Mouse (Mus musculus): Measurements from ENCODE around the gene Znrf2.

Znrf2 gene

DNA sequence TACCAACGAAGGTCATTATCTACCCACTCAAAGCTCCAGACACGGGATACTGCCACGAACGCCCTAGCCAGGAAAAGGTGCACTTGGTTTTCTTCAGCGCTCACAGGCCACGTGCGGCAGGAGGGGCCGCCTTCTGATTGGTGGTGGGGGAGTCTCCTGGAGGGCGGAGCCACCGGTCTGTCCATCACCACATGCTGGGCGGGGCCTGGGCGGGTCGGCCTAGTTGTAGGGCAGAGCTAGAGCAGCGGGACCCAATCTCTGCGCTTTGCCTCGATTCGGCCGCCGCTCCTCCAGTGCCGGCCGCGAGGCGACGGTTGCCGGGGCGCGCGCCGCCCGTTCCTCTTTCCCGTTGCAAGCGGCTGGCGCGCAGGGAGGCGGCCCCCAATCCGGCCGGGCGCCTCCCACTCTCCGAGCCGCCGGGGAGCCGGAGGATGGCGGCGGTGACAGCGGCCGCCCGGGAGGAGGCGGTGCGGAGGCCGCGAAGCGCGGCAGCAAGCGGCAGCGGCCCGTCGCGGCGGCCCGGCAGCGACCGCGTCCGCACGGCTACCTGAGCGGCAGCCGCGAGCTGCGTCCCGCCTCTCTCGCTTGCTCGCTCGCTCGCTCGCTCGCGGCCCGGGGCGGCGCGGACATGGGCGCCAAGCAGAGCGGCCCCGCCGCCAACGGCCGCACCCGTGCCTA, at the start of gene Znrf2:
TSS of gene Znrf2 (plus strand) at position 529 of the 678 bp plus-strand sequence.
- peak; percentile 93 to 94 for DNase-seq

DNA sequence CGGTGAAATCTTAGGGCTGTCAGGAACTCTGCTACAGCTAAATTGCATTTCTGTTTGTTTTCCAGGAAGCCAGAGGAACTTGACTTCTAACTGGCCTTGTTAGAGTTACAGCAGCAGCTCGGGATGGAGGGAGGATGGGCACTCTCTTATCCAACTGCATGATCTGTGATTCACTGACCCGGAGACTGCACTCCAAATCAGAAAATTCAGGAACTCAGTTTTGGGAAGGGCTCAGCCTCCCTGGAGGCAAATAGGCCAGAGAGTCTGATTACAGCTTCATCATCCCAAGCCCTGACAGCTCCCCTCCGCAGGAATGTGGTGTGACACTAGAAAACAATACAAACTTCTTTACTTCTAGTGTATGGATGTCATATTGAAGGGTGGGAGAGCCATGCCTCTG, 49.0 kb upstream of the Znrf2 start:
- no peak for DNase-seq

DNA sequence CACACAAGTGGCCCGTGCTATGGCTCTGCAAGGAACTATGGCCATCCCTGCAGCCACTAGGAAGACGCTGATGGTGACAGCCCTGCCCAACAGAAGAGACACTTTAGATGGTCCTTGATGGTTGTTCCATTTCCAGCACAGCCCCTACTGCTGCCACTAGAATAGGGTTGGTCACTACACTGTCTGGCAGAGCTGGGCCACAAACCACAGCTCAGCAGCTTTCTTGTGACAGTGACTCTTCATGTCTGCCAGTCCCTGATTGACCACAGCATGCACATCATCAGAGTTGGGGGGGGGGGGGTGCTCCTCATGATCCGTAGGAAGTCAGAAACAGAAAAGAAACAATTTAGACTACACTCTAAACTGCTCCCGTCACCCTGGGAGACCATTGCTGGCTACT, 46.0 kb upstream of the Znrf2 start:
- DNase-seq, result no peak

DNA sequence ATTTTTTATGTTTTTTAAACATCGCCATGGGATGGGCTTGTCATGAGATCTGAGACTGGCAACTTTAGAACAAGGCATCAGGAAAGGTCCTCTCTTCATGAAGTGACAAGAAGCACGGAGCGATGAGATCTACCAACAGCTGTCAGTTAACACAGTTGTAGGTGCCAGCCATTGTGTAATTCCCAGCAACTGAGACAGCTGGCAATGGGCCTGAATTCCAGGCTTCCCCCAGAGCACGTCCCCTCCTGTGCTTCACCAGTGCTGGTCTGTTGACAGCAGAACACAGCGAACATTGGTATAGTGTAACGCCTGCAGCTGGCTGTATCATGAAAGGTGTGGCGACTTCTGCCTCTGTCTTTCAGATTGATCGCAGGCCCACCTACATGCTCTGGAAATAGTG, 45.5 kb upstream of the Znrf2 start:
- DNase-seq, result no peak

DNA sequence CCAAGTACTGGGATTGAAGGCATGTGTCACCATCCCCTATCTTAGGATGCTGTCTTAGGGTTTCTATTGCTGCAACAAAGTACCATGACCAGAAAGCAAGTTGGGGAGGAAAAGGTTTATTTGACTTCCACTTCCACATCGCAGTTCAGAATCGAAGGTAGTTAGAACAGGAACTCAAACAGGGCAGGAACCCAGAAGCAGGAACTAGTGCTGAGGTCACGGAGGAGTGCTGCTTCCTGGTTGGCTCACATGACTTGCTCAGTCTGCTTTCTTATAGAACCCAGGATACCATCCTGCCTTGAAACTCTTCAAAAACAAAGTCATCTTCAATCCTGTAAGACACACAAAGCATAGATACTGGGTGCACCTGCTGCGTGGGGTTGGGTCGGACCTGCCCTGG, 44.6 kb upstream of the Znrf2 start:
- no peak for DNase-seq

DNA sequence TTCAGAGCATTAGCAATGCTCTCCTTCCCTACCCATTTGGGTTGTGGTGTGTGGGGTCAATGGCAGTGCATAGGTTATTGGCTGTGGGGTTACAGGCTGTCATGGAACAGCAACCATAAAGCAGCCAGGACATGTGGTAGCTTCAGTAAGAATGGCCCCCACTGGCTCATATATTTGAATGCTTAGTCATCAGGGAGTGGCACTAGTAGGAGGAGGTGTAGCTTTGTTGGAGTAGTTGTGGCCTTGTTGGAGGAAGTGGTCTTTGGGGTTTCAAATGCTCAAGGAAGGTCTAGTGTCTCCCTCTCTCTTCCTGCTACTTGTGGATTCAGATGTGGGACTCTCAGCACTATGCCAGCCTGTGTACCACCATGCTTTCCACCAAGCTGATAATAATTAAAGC, 41.0 kb upstream of the Znrf2 start:
- DNase-seq, result no peak

DNA sequence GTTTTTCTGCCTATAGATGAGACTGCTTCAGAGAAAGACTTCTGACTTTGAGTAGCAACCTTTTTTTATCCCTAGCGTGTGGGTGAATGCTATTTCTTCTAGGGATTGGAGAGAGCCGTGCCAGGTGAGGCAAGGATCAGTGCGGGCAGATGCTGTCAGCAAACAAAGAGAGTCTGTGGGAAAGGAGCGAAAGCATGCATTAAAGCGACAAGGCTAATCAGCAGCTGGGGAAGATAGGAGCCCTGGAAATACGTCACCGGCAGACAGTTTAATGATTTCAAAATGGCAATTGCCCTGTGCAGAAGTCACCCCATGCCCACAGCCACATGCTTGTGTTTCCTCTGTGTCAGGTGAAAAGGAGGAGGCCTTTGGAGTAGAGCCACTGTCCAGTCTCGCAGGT, 39.1 kb upstream of the Znrf2 start:
- DNase-seq, result no peak

DNA sequence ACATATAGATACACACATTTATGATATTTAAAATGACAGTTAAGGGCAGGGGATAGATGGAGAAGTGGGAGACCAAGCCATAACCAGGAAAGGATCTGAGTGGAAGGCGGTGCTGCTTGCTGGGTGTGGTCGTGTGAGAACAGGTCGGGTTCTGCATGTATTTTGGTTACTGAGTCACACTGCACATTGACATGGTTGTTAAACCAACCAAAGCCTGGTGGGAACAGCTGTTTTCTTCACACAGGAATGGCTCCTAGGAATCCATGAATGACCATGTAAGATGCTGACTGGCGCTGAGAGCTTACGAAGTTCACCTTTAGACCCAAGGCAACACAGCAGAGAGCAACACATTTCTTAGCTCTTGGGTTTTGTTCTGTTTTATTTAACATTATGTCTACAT, 36.7 kb upstream of the Znrf2 start:
- DNase-seq, result no peak

DNA sequence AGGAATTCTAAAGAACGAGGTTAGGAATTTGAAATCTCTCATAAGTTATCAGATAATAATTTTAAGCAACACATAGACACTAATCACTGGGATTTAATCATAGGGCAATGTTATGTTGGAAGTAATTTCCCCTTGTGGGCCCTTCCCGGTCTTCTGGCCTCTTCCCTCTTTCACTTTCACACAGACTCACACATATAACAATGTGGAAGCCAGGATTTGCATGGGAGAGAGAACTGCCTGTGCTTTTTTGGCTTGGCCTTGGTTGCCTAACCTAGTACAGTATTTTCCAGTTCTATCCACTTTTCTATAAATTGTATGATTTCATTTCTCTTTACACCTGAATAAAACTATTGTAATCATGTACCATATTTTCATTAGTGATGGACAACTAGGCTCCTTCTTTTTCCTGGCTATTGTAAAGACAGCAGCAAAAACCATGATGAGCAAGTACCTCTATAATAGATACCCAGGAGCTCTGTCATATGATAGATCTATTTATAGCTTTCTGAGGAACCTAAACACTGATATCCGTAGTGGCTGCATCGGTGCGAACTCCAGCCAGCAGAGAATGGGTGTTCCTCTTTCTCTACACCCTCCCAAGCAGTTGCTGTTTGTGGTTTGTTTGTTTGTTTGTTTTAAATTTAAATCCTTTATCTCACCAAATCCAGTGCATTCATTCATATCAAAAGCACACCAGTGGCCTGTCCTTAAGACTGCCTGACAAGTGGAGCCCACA, 36.0 kb upstream of the Znrf2 start:
- DNase-seq, result no peak

DNA sequence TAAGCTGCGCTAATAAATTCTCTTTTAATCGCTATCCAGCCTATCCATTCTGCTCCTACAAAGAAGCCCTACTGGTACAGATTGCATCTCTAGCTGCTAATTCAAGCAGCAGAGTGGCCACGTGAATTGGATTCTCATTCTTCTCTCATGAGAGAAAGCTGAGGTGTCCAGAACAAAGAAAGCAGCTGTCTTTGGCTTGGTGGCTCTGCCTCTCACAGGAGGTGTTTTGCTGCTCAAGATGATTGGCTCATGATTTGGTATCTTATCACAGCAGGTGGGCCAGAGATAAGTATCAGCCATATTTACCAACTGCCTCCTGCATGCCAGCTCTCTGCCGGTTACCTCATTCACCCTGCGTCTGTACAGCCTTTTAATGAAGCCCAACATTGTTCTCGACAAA, 34.8 kb upstream of the Znrf2 start:
- DNase-seq, result no peak

DNA sequence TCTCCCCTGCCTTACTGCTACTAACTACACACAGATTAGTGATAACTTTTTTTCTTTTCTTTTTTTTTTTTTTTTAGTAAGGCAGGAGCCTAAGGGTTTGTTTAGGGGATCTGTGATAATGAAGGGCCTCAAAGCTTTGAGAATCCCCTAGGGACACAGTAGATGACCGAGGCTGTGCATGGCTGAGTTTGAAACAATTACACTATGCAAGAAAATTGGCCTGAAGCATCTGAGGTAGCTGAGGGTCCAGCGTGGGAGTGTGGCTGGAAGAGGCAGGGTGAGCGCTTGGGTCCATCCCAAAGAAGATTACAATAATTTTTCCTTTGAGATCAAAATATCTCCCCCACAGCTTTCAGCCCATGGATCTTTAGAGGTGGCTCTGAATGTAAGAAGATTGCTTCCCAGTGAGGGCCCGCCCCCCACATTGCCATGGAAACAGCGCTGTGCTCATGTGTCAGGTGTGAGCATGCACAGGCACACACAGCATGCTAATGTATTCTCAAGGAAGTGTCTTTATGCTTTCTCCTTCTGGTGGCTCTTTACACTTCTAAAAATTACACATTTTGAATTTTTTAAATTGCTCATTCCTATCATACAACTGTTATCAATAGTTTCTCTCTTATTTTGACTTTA, 31.5 kb upstream of the Znrf2 start:
- DNase-seq, result no peak

DNA sequence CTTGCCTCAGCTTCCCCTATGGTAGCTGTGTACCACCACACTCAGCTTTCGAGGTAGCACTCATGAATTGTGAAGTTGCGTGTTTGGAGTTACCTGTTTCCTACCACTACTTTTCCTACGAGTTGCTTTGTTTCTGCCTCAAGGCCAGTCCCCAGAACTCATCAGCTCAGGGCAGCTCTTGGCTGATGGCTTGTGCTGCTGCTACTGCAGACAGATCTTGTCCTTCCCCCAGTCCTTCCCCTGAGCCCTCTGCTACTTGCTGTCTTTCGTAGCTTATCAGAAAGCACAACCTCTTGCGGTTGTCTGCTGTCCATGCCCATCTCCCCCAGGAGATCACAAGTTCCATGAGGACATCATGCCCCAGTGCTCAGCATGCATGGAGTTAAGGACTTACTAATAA, 29.9 kb upstream of the Znrf2 start:
- DNase-seq, result no peak

DNA sequence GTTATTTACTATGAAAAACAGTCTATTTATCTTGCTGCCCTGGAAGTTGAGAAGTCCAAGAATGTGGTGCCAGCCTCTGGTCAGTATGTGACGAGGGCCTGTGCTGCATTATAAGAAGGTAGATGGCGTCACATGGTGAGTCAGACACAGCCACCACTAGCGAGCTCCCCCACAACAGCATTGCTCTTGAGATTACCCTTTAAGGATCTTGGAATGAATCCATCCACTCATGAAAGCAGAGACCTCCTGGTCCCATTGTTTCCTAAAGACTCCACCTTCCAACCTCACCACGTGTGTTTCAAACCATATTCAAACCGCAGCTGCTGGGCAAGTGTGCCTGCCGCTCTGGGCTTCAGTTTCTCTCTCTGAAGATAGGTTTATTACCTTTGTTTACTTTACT, 28.2 kb upstream of the Znrf2 start:
- DNase-seq, result no peak

DNA sequence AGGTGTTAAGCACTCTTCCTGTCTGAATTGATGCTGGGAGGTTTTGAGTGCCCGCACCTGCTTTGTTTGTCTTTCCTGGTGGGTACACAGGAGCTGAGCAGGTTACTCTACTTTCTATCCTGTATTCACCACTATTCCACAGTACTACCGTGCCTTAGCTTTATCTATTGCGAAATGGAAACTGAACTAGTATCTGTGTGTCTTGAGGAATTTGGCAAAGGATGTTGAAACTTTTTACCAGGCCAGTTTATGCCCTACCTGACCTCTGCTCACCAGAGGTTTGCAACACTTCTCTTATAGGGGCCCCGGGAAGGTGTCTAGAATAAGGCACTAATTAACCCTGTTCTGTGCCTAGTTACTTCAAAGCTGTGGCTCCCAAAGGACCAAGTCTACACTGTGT, 27.6 kb upstream of the Znrf2 start:
- no peak for DNase-seq

DNA sequence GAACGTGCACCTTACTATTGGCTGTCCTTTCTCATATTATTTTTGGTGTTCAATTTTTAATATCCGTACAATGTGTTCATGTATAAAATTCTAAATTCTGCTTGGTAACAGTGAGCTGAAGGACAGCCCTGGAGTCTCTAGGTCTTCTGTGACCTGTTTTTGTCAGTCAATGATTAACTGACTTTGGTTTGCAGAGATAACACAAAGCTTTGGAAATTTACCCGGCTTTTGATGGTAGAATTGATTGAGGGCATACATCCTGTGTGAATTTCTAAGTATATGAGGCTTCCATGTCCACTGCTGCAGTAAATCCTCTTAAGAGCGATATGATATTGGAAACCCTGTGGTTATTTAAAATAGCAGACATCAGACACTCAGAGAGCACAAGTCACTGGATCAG, 26.6 kb upstream of the Znrf2 start:
- no peak for DNase-seq

DNA sequence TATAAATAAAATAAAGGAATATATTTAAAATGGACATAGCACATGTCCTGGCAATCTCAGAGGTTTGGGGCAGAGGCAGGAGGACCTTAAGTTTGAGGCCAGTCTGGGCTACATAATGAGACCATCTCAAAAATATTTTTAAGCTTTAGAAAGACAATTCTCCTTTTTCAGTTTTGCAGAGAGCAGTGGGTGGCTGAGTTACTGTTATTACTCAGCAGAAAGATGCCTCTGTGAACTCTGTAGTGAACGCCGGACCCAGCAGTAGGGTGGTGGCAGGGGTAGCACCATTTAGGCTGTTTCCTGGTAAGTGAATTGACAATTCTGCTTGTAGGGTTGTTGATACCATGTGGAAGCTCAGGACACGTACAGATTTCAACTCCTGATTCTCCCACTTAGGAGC, 22.9 kb upstream of the Znrf2 start:
- DNase-seq, result no peak

DNA sequence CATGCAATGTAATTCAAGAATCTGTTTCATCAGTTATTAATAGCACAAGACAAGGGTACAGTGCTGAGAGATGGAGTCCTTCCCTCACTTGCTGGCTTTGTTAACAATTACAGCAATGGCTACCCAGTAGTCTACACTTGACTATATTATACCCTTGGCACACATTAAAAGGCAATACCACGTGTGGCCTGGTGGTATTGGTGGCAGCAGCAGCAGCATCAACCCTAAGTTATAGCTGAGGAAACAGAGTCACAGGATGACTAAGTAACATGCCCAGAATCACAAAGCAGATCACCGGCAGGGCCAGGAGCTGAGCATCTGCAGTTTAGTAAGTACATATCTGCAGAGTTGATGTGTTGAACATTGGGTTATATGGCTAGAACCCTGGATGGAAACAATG, 22.3 kb upstream of the Znrf2 start:
- no peak for DNase-seq

DNA sequence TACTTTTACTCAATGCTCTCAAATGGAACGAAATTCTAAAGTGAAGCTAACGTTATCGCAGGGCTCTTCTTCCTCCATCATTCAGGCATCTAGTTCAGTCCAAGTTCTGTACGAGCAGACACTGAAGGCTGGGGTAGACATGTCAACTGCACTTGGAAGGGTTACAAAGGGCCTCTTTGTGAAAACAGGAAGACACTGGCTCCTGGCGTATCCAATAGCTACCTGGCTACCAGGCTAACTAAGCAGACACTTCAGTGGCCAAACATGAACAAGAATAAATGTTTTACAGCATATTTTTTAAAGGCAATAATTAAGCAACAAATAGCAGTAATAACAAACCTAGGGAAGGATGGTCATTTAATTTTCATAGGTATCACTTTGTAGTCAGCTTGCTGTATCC, 21.7 kb upstream of the Znrf2 start:
- DNase-seq, result no peak

DNA sequence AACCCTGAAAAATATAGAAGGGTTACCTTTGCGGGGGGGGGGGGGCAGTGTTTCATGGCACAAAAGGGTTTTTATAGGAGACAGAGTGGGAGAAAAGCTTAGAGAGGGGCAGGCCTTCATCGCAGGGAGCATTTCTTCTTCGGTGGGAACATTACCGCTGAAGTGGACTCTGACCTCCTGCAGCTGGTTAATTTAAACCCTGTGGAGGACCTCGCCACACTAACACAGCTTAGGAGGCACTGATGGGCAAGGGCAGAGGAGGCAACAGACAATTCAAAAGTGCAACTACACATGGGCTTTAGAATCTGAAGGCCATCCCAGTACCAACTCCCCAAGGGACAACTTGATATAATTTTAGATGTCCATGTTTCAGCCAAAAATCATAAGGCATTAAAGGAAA, 20.7 kb upstream of the Znrf2 start:
- DNase-seq, result no peak

DNA sequence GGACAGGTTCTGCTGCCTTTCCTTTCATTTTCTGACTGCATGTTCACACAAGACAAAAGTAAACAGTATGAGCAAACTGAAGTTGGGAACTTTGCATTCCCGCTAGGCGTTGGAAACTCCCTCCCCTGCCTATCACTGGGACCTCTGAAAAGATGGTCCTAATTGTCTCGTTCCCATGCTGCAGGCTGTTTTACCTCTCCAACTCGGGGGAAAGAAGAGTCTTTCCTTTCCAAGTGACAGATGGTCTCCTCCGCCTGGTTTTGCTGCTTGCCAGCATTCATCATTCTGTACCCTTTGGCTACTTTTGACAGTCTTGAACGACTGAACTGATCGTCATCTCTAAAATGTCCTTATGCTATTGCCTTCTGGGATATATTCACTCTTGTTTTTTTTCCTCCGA, 14.4 kb upstream of the Znrf2 start:
- no peak for DNase-seq

DNA sequence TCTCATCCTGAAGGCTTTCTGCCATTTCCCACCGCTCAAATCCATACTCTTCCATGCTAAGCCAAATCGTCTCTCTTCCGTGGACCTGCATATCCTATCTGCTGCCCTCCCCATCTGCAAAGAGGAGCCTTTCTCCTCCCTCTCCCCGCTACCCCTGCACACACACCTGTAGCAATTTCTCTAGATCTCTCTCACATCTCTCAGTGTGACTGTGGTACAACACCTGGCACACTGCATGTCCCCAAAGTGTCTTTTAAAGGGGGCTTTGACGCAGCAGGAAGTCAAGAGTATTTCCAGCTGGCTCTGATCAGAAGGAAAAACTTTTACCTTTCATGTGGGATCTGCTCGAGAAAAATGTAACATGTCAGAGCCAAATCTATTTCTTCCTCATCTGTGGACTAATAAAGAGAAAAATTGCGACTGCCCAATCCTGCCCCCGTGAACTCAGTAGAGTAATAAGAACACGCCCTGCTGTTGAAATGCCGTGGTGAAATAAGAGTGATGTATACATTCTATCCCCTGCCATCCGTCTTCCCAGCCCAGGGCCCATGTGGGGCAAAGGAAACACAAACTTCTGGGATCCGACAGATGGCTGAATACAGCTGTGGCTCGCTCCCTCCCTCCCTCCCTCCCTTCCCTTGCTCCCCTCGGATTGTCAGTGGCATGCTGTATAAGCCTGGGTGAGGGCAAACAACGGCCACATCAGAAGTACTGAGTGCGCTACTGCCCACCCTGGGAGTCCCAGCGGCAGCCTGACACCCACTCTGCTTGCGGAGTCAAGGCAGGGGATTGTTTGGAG, 12.5 kb upstream of the Znrf2 start:
- no peak for DNase-seq

DNA sequence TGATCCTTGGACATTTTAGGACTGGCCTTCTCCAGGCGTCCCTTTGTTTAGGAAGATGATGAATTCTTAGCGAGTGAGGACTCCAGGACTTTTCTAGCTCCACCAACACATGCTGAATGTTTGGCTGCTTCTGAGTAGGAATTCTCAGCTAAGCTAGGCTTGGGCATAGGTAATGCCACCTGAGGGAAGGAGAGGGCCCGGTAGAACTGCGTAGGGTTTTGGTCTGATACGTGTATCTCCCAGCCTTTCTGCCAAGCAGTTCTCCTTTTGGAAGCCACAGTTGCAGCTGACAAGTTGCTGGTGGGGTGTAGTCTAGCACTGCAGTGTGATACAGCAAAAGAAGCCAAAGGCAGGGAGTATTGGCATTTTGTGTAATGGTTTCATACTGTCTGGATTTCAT, 10.9 kb upstream of the Znrf2 start:
- DNase-seq, result no peak

DNA sequence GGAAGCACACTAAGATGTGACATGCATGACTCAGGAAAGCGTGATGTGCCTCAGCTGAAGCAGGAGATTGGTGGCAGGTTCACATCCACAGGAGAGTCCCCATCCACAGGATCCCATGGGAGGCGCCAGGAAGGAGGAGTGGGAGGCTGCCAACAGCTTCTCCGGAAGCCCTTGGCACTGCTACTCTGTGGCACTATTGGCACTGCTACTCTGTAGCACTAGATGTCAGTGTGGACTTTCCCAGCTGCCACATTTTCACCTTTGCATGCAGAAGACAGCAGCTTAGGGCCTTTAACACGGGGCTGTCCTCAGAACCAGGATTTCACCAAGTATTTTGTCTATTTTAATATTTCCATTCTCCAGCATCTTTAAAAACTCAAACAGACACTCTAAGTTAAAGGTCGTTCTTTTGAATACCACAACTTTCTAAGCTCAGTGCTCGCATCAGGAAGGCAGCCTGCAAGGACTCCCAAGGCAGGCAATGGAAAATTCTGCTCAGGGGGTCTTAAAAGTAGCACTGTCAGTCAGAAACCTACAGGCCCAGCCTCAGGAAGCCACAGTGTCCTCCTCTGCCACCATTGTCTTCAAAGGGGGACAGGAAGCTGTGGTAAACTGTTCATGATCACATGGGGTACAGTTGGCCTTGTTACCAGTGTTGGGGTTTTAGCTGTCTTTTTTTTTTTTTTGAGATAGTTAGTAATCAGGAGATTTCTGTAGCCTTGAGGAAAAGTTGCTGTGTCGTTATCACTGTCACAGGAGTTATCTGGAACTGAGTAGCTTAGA, 7.0 kb upstream of the Znrf2 start:
- peak; percentile 32 to 39 for DNase-seq
